Mouse (Mus musculus): ENCODE results near the gene Poc1b. TPM values are rescaled to one million over a fixed set of nuclear protein-coding genes. Genes with fewer than 3 reads are reported as not detected.

Gene Poc1b
- polyA plus RNA-seq, 1 experiment: 5.1 TPM

GRCm38 (mm10) chr10:99227968-99228864 is 121.4 kb downstream of the Poc1b start:
- no peak for DNase-seq (ENCODE audit: low read depth in 1 of 2, low spot score in 2 of 2)
- no peaks in the 10 kb centered on the region for H3K36me3 ChIP-seq (ENCODE audit: control insufficient read depth, insufficient read depth, low read length)
- H3K27me3 ChIP-seq (ENCODE audit: control insufficient read depth, insufficient read depth, low read length): no peaks in the 10 kb centered on the region
- peaks cover 14% of the 10 kb centered on the region; the same call in 1 of the 2 replicates for H3K4me1 ChIP-seq (ENCODE audit: control insufficient read depth, insufficient read depth, insufficient read length)
- H3K27ac ChIP-seq (ENCODE audit: insufficient read depth, low read length): no peak overlapping the region
- WGBS: 14% methylated on average over 17 of the region's 17 CpGs
- no peak for TF ChIP-seq POLR2A (IDR thresholded peaks at IDR 0.05; ENCODE audit: low read depth, low read length)
- TF ChIP-seq CTCF (IDR thresholded peaks at IDR 0.05; ENCODE audit: extremely low read depth, insufficient read depth, insufficient read length, insufficient replicate concordance): no peak
- H3K4me3 ChIP-seq (ENCODE audit: extremely low read depth, insufficient read depth, insufficient read length): no peak overlapping the region

GRCm38 (mm10) chr10:99229031-99229684 is 122.3 kb downstream of the Poc1b start:
- WGBS: 23% methylated on average over 16 of the region's 16 CpGs
- TF ChIP-seq CTCF (IDR thresholded peaks at IDR 0.05; ENCODE audit: extremely low read depth, insufficient read depth, insufficient read length, insufficient replicate concordance) (no peak), POLR2A (IDR thresholded peaks at IDR 0.05; ENCODE audit: low read depth, low read length) (no peak)
- H3K27ac ChIP-seq (ENCODE audit: insufficient read depth, low read length): no peak overlapping the region
- no peak overlapping the region for H3K4me3 ChIP-seq (ENCODE audit: extremely low read depth, insufficient read depth, insufficient read length)
- DNase-seq (ENCODE audit: low read depth in 1 of 2, low spot score in 2 of 2): no peak
- peaks cover 14% of the 10 kb centered on the region; the same call in 1 of the 2 replicates for H3K4me1 ChIP-seq (ENCODE audit: control insufficient read depth, insufficient read depth, insufficient read length)
- no peaks in the 10 kb centered on the region for H3K27me3 ChIP-seq (ENCODE audit: control insufficient read depth, insufficient read depth, low read length)
- no peaks in the 10 kb centered on the region for H3K36me3 ChIP-seq (ENCODE audit: control insufficient read depth, insufficient read depth, low read length)

- no peak overlapping the region for H3K27ac ChIP-seq (ENCODE audit: insufficient read depth, low read length)
- no peak for DNase-seq (ENCODE audit: low read depth in 1 of 2, low spot score in 2 of 2)
- 75% methylated on average over 7 of the region's 7 CpGs for WGBS
- H3K4me3 ChIP-seq (ENCODE audit: extremely low read depth, insufficient read depth, insufficient read length): no peak overlapping the region
- H3K27me3 ChIP-seq (ENCODE audit: control insufficient read depth, insufficient read depth, low read length): no peaks in the 10 kb centered on the region
- peaks cover 13% of the 10 kb centered on the region; the same call in 1 of the 2 replicates for H3K4me1 ChIP-seq (ENCODE audit: control insufficient read depth, insufficient read depth, insufficient read length)
- no peaks in the 10 kb centered on the region for H3K36me3 ChIP-seq (ENCODE audit: control insufficient read depth, insufficient read depth, low read length)
- TF ChIP-seq POLR2A (IDR thresholded peaks at IDR 0.05; ENCODE audit: low read depth, low read length) (no peak), CTCF (IDR thresholded peaks at IDR 0.05; ENCODE audit: extremely low read depth, insufficient read depth, insufficient read length, insufficient replicate concordance) (no peak)
Measured at GRCm38 (mm10) chr10:99232518-99233227, 125.8 kb downstream of the Poc1b start.

GRCm38 (mm10) chr10:99234336-99234735 is 127.5 kb downstream of the Poc1b start:
- no peak overlapping the region for H3K4me3 ChIP-seq (ENCODE audit: extremely low read depth, insufficient read depth, insufficient read length)
- TF ChIP-seq CTCF (IDR thresholded peaks at IDR 0.05; ENCODE audit: extremely low read depth, insufficient read depth, insufficient read length, insufficient replicate concordance) (no peak), POLR2A (IDR thresholded peaks at IDR 0.05; ENCODE audit: low read depth, low read length) (no peak)
- H3K27me3 ChIP-seq (ENCODE audit: control insufficient read depth, insufficient read depth, low read length): no peaks in the 10 kb centered on the region

GRCm38 (mm10) chr10:99235081-99235480 is 128.2 kb downstream of the Poc1b start:
- TF ChIP-seq CTCF (IDR thresholded peaks at IDR 0.05; ENCODE audit: extremely low read depth, insufficient read depth, insufficient read length, insufficient replicate concordance) (no peak), POLR2A (IDR thresholded peaks at IDR 0.05; ENCODE audit: low read depth, low read length) (no peak)
- Histone ChIP-seq H3K27me3 (ENCODE audit: control insufficient read depth, insufficient read depth, low read length) (no peaks in the 10 kb centered on the region), H3K4me1 (ENCODE audit: control insufficient read depth, insufficient read depth, insufficient read length) (no peaks in the 10 kb centered on the region), H3K27ac (ENCODE audit: insufficient read depth, low read length) (no peak overlapping the region), H3K4me3 (ENCODE audit: extremely low read depth, insufficient read depth, insufficient read length) (no peak overlapping the region), H3K36me3 (ENCODE audit: control insufficient read depth, insufficient read depth, low read length) (no peaks in the 10 kb centered on the region)
- no peak for DNase-seq (ENCODE audit: low read depth in 1 of 2, low spot score in 2 of 2)
- WGBS: 92% methylated on average over 9 of the region's 9 CpGs

More at GRCm38 (mm10) chr10:99234336-99234735, 127.5 kb downstream of the Poc1b start:
- Histone ChIP-seq H3K27ac (ENCODE audit: insufficient read depth, low read length) (no peak overlapping the region), H3K36me3 (ENCODE audit: control insufficient read depth, insufficient read depth, low read length) (no peaks in the 10 kb centered on the region), H3K4me1 (ENCODE audit: control insufficient read depth, insufficient read depth, insufficient read length) (no peaks in the 10 kb centered on the region)
- 97% methylated on average over 8 of the region's 8 CpGs for WGBS
- DNase-seq (ENCODE audit: low read depth in 1 of 2, low spot score in 2 of 2): no peak

GRCm38 (mm10) chr10:99237205-99237832 is 130.5 kb downstream of the Poc1b start:
- no peak for DNase-seq (ENCODE audit: low read depth in 1 of 2, low spot score in 2 of 2)
- Histone ChIP-seq H3K4me3 (ENCODE audit: extremely low read depth, insufficient read depth, insufficient read length) (no peak overlapping the region), H3K36me3 (ENCODE audit: control insufficient read depth, insufficient read depth, low read length) (no peaks in the 10 kb centered on the region), H3K27ac (ENCODE audit: insufficient read depth, low read length) (no peak overlapping the region), H3K4me1 (ENCODE audit: control insufficient read depth, insufficient read depth, insufficient read length) (peaks cover 8% of the 10 kb centered on the region; the same call in 1 of the 2 replicates), H3K27me3 (ENCODE audit: control insufficient read depth, insufficient read depth, low read length) (no peaks in the 10 kb centered on the region)
- 91% methylated on average over 11 of the region's 11 CpGs for whole genome bisulfite sequencing
- TF ChIP-seq CTCF (IDR thresholded peaks at IDR 0.05; ENCODE audit: extremely low read depth, insufficient read depth, insufficient read length, insufficient replicate concordance) (no peak), POLR2A (IDR thresholded peaks at IDR 0.05; ENCODE audit: low read depth, low read length) (no peak)
